Mouse (Mus musculus) left cerebral cortex, postnatal 10 days (tissue): ENCODE data around the gene Arid3c. TPM values are rescaled to one million over a fixed set of nuclear protein-coding genes. Genes with fewer than 3 reads are reported as not detected.

Source experiments
- DNase-seq, 2 experiments: peaks; one replicate each; pipeline ENCODE4 v3.0.0; 2021 to 2022; ENCODE audit warnings: low spot score in 2 of 2, mixed read lengths in 1 of 2; ENCODE audit errors: extremely low spot score in 1 of 2
- intact Hi-C: fragments of 180-260 bp; cut with DNase I; formaldehyde crosslinking; loops from one replicate; pipeline ENCODE4 v1.15.1; 2025
- total RNA-seq, 2 experiments: library from RNA; stranded (reverse); gene quantifications; 2 replicates each; pipeline ENCODE4 v1.2.3; 2021

Arid3c gene
- total RNA-seq, 2 experiments from 2014 or later, result 0.19 to 0.83 TPM

- intact Hi-C loops, result no loop called here
- peak; percentile 72 to 89 for DNase-seq
Observed at GRCm38 (mm10) chr4:41755338-41756305, 24.7 kb upstream of the Arid3c start, which contains the start of gene Sigmar1. TSS of gene Sigmar1 (minus strand) at chr4:41756157.

GRCm38 (mm10) chr4:41754797-41755337, 23.9 kb upstream of the Arid3c start, which contains the start of gene Galt:
TSS of gene Galt (plus strand) at chr4:41755228.
- intact Hi-C loops, result no loop called here
- DNase-seq, result no peak

GRCm38 (mm10) chr4:41745021-41745420, 14.1 kb upstream of the Arid3c start:
- intact Hi-C loops, result no loop called here
- DNase-seq, result no peak

- DNase-seq, result no peak
- intact Hi-C loops, result no loop called here
Observed at GRCm38 (mm10) chr4:41744131-41744530, 13.2 kb upstream of the Arid3c start.

- intact Hi-C loops, result no loop called here
- peak; percentile 93 to 94 for DNase-seq
Observed at GRCm38 (mm10) chr4:41741158-41741560, 10.2 kb upstream of the Arid3c start.

- intact Hi-C loops, result no loop called here
- peak; percentile 63 to 83 for DNase-seq
Observed at GRCm38 (mm10) chr4:41740380-41741157, 9.6 kb upstream of the Arid3c start.

GRCm38 (mm10) chr4:41739260-41739659, 8.3 kb upstream of the Arid3c start:
- intact Hi-C loops, result no loop called here
- DNase-seq, result no peak

GRCm38 (mm10) chr4:41738256-41738603, 7.3 kb upstream of the Arid3c start:
- DNase-seq, result no peak
- intact Hi-C loops, result no loop called here

GRCm38 (mm10) chr4:41737602-41738255, 6.8 kb upstream of the Arid3c start:
- peak; percentile 74 to 76 for DNase-seq
- intact Hi-C loops, result no loop called here

- DNase-seq, result no peak
- intact Hi-C loops, result no loop called here
Observed at GRCm38 (mm10) chr4:41726826-41727621, 3.9 kb downstream of the Arid3c start.

- intact Hi-C loops, result no loop called here
- peak; percentile 92 to 96 for DNase-seq
Observed at GRCm38 (mm10) chr4:41722918-41723351, 8.0 kb downstream of the Arid3c start, which contains the start of gene Dctn3. TSS of gene Dctn3 (minus strand) at chr4:41723170.

- intact Hi-C loops, result no loop called here
- DNase-seq, result peak in 1 of 2 experiments; percentile 17
Observed at GRCm38 (mm10) chr4:41716834-41717233, 14.1 kb downstream of the Arid3c start.

- DNase-seq, result peak in 1 of 2 experiments; percentile 36
- intact Hi-C loops, result no loop called here
Observed at GRCm38 (mm10) chr4:41715596-41715995, 15.3 kb downstream of the Arid3c start.

GRCm38 (mm10) chr4:41715082-41715481, 15.9 kb downstream of the Arid3c start:
- no peak for DNase-seq
- intact Hi-C loops, result no loop called here

- intact Hi-C loops, result no loop called here
Observed at GRCm38 (mm10) chr4:41714276-41714675, 16.7 kb downstream of the Arid3c start.

GRCm38 (mm10) chr4:41713197-41714067, 17.5 kb downstream of the Arid3c start, which contains the start of gene Rpp25l:
TSS of gene Rpp25l (minus strand) at chr4:41713534.
- intact Hi-C loops, result no loop called here
- DNase-seq, result peak; percentile 63 to 88

More at GRCm38 (mm10) chr4:41714276-41714675, 16.7 kb downstream of the Arid3c start:
- DNase-seq, result peak; percentile 77 to 78
